Mouse (Mus musculus): ENCODE measurements at regions not wholly inside any gene's neighbourhood (a gene's known extent, or its start where the extent isn't known, plus 50 kb on each side); places are given as distances from the start of the nearest gene placed in this dataset.

DNA sequence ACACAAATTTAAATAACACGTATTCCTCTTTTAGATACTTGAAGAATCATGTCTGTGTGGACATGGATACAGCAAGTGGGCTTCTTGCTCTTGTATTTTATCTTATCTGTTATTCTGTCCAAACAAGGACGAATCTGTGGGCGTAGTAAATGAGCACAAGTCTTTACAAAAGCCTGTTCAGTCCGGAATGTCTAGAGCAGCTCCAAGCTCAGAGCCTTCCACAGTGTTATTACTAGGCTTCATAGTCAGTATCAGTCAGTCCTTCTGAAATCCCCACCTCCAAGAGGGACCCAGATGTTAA, 52.2 kb upstream of the Nfe2l3 start:
- no peak for DNase-seq (ENCODE audit: low spot score in 2 of 2)

GRCm38 (mm10) chr6:51381465-51381864, 51.0 kb upstream of the Nfe2l3 start:
- no peak for DNase-seq (ENCODE audit: low spot score in 2 of 2)

Small RNA genes in the stretch of these regions (microRNA-seq; reads per million reads assigned to microRNA genes)
- 272 to 476 reads per million in 2 experiments for gene Mir148a (ENCODE audit: borderline number of aligned reads in 2 of 2)
